Mouse (Mus musculus) forebrain, embryonic 11.5 days (tissue): Measurements from ENCODE around the gene Col8a2. TPM values are rescaled to one million over a fixed set of nuclear protein-coding genes. Genes with fewer than 3 reads are reported as not detected.

Experiments used
- ATAC-seq: fragments of 200-750 bp; cut with Nextera tagmentation; replicated peaks from 2 replicates; pipeline ENCODE4 v1.8.0; 2017; ENCODE audit warnings: moderate TSS enrichment; ENCODE audit not compliant: low FRiP score
- DNase-seq: peaks from one replicate; pipeline ENCODE4 v3.0.0-alpha.2; 2017; ENCODE audit warnings: low spot score
- H3K27ac ChIP-seq: fragments of 300-500 bp; sonication (generic); 2 replicates; pipeline ENCODE4 v1.5.1; 2014; ENCODE audit warnings: low read depth, low read length
- H3K27me3 ChIP-seq: fragments of 300-500 bp; sonication (generic); 2 replicates; pipeline ENCODE4 v1.6.1; 2014; ENCODE audit warnings: mild to moderate bottlenecking, low read length, mixed read lengths; ENCODE audit not compliant: control insufficient read depth, insufficient read depth
- H3K36me3 ChIP-seq: fragments of 300-500 bp; sonication (generic); 2 replicates; pipeline ENCODE4 v1.6.1; 2014; ENCODE audit warnings: mild to moderate bottlenecking, low read length, moderate library complexity, mixed read lengths; ENCODE audit not compliant: control insufficient read depth, insufficient read depth
- H3K4me1 ChIP-seq: fragments of 300-500 bp; sonication (generic); replicated peaks from 2 replicates; pipeline ENCODE4 v1.6.1; 2014; ENCODE audit warnings: low read length, mixed read lengths; ENCODE audit not compliant: control insufficient read depth, insufficient read depth
- H3K4me2 ChIP-seq: fragments of 300-500 bp; sonication (generic); 2 replicates; pipeline ENCODE4 v1.6.1; 2014; ENCODE audit warnings: low read depth, mild to moderate bottlenecking, low read length, moderate library complexity, mixed read lengths; ENCODE audit not compliant: severe bottlenecking
- H3K4me3 ChIP-seq: fragments of 300-500 bp; sonication (generic); 2 replicates; pipeline ENCODE4 v1.5.1; 2014; ENCODE audit warnings: low read depth, low read length
- H3K9ac ChIP-seq: fragments of 300-500 bp; sonication (generic); 2 replicates; pipeline ENCODE4 v1.6.1; 2014; ENCODE audit warnings: low read length
- H3K9me3 ChIP-seq: fragments of 300-500 bp; sonication (generic); 2 replicates; pipeline ENCODE4 v1.6.1; 2016; ENCODE audit warnings: low read length, mixed read lengths; ENCODE audit not compliant: control insufficient read depth
- WGBS: fragments of 180-500 bp; shearing (Covaris S2); extraction: QIAGEN DNeasy Blood & Tissue Kit; methylation state at CpG from one replicate; pipeline ENCODE4 v1.1.7; 2014; 5-methylcytosine and 5-hydroxymethylcytosine counted together
- polyA plus RNA-seq: library from polyadenylated mRNA; unstranded; fragments of >200 nt; fragmentation: Nextera tagmentation; extraction: Ambion mirVana; gene quantifications from 2 replicates; pipeline ENCODE4 v1.2.1, GENCODE M21; 2014

The Col8a2 gene
- 18.0 and 20.4 TPM in 2 replicates for polyA plus RNA-seq

- ATAC-seq (no peak), DNase-seq (peak; percentile 61)
- Histone ChIP-seq H3K4me2 (peak within 1 kb of the TSS; percentile 38), H3K27me3 (peaks cover 35% of the 10 kb centered on the region), H3K36me3 (no peaks in the 10 kb centered on the region), H3K9ac (peak within 1 kb of the TSS; percentile 5; the same call in 1 of the 2 replicates), H3K27ac (no peak within 1 kb of the TSS), H3K4me1 (0 out of 2 replicates have a peak, but pooled peaks cover 3% of the 10 kb centered on the region), H3K9me3 (no peaks in the 10 kb centered on the region), H3K4me3 (peak within 1 kb of the TSS; percentile 26)
- 3% methylated on average over 33 of the region's 42 CpGs for WGBS
Measured at GRCm38 (mm10) chr4:126286492-126286891, at the start of gene Col8a2. TSS of gene Col8a2 (plus strand) at chr4:126286793.

GRCm38 (mm10) chr4:126237721-126238242 lies 48.8 kb upstream of the Col8a2 start:
- ATAC-seq (no peak), DNase-seq (no peak)
- H3K27ac ChIP-seq: no peak overlapping the region

GRCm38 (mm10) chr4:126239862-126240475 lies 46.6 kb upstream of the Col8a2 start:
- WGBS: 92% methylated on average over 13 of the region's 13 CpGs
- Histone ChIP-seq H3K9ac (no peak overlapping the region), H3K27ac (no peak overlapping the region), H3K4me2 (no peak overlapping the region), H3K9me3 (no peaks in the 10 kb centered on the region), H3K4me1 (no peaks in the 10 kb centered on the region; the same call in 1 of the 2 replicates), H3K27me3 (no peaks in the 10 kb centered on the region), H3K4me3 (no peak overlapping the region), H3K36me3 (peaks cover 16% of the 10 kb centered on the region)
- ATAC-seq (no peak), DNase-seq (no peak)

More at GRCm38 (mm10) chr4:126237721-126238242, 48.8 kb upstream of the Col8a2 start:
- no peaks in the 10 kb centered on the region; the same call in 1 of the 2 replicates for H3K4me1 ChIP-seq
- H3K4me2 ChIP-seq: no peak overlapping the region
- H3K9ac ChIP-seq: no peak overlapping the region
- WGBS: 75% methylated on average over 5 of the region's 5 CpGs
- no peak overlapping the region for H3K4me3 ChIP-seq
- H3K9me3 ChIP-seq: no peaks in the 10 kb centered on the region
- peaks cover 27% of the 10 kb centered on the region for H3K36me3 ChIP-seq
- H3K27me3 ChIP-seq: no peaks in the 10 kb centered on the region

- Histone ChIP-seq H3K27ac (no peak overlapping the region), H3K4me1 (no peaks in the 10 kb centered on the region; the same call in 1 of the 2 replicates), H3K27me3 (no peaks in the 10 kb centered on the region), H3K9me3 (no peaks in the 10 kb centered on the region), H3K9ac (no peak overlapping the region), H3K36me3 (peaks cover 16% of the 10 kb centered on the region), H3K4me3 (no peak overlapping the region), H3K4me2 (no peak overlapping the region)
- 63% methylated on average over 9 of the region's 9 CpGs for WGBS
- ATAC-seq (no peak), DNase-seq (no peak)
Measured at GRCm38 (mm10) chr4:126241956-126242355, 44.6 kb upstream of the Col8a2 start.

GRCm38 (mm10) chr4:126242510-126242909 lies 44.1 kb upstream of the Col8a2 start:
- no peak overlapping the region for H3K9ac ChIP-seq
- H3K9me3 ChIP-seq: no peaks in the 10 kb centered on the region
- no peak for ATAC-seq
- peaks cover 16% of the 10 kb centered on the region for H3K36me3 ChIP-seq
- DNase-seq: no peak
- H3K4me1 ChIP-seq: no peaks in the 10 kb centered on the region; the same call in 1 of the 2 replicates
- no peak overlapping the region for H3K27ac ChIP-seq
- no peaks in the 10 kb centered on the region for H3K27me3 ChIP-seq
- WGBS: 94% methylated on average over 6 of the region's 6 CpGs
- no peak overlapping the region for H3K4me3 ChIP-seq
- no peak overlapping the region for H3K4me2 ChIP-seq

GRCm38 (mm10) chr4:126246202-126246889 lies 40.2 kb upstream of the Col8a2 start:
- DNase-seq (no peak), ATAC-seq (no peak)
- 81% methylated on average over 13 of the region's 13 CpGs for WGBS
- no peak overlapping the region for H3K4me3 ChIP-seq
- no peak overlapping the region for H3K27ac ChIP-seq
- H3K9me3 ChIP-seq: no peaks in the 10 kb centered on the region
- no peaks in the 10 kb centered on the region; the same call in 1 of the 2 replicates for H3K36me3 ChIP-seq
- H3K27me3 ChIP-seq: no peaks in the 10 kb centered on the region
- no peak overlapping the region for H3K9ac ChIP-seq
- H3K4me1 ChIP-seq: peaks cover 5% of the 10 kb centered on the region; the same call in 1 of the 2 replicates
- H3K4me2 ChIP-seq: no peak overlapping the region

GRCm38 (mm10) chr4:126248261-126248868 lies 38.2 kb upstream of the Col8a2 start:
- no peak for DNase-seq
- H3K27me3 ChIP-seq: no peaks in the 10 kb centered on the region
- peak overlapping the region; percentile 13; the same call in 1 of the 2 replicates for H3K9ac ChIP-seq
- 9% methylated on average over 11 of the region's 11 CpGs for WGBS
- H3K4me1 ChIP-seq: peaks cover 8% of the 10 kb centered on the region; the same call in 1 of the 2 replicates
- H3K36me3 ChIP-seq: no peaks in the 10 kb centered on the region; the same call in 1 of the 2 replicates
- H3K4me2 ChIP-seq: no peak overlapping the region
- H3K9me3 ChIP-seq: no peaks in the 10 kb centered on the region
- 0 out of 2 replicates have a peak, but pooled peaks have one; percentile 24 for ATAC-seq
- peak overlapping the region; percentile 55 for H3K27ac ChIP-seq
- no peak overlapping the region for H3K4me3 ChIP-seq

- H3K27ac ChIP-seq: no peak overlapping the region
- no peaks in the 10 kb centered on the region for H3K9me3 ChIP-seq
- WGBS: 55% methylated on average over 4 of the region's 4 CpGs
- ATAC-seq (no peak), DNase-seq (no peak)
- H3K36me3 ChIP-seq: no peaks in the 10 kb centered on the region; the same call in 1 of the 2 replicates
- H3K4me2 ChIP-seq: no peak overlapping the region
- no peaks in the 10 kb centered on the region for H3K27me3 ChIP-seq
- no peak overlapping the region for H3K4me3 ChIP-seq
- H3K4me1 ChIP-seq: peaks cover 18% of the 10 kb centered on the region
- H3K9ac ChIP-seq: no peak overlapping the region
Measured at GRCm38 (mm10) chr4:126250659-126251058, 35.9 kb upstream of the Col8a2 start.
